Mouse (Mus musculus) adrenal gland, postnatal 4 days (tissue): ENCODE measurements at regions not wholly inside any gene's neighbourhood (a gene's known extent, or its start where the extent isn't known, plus 50 kb on each side); places are given as distances from the start of the nearest gene placed in this dataset.

ENCODE experiments used
- DNase-seq, 2 experiments: peaks; one replicate each; pipeline ENCODE4 v3.0.0; 2021 to 2022; ENCODE audit warnings: low spot score in 2 of 2, mixed read lengths in 2 of 2

GRCm38 (mm10) chr19:26249751-26250150, 355.1 kb upstream of the Smarca2 start:
- no peak for DNase-seq

- DNase-seq: no peak
These were observed 346.2 kb upstream of the Smarca2 start for GRCm38 (mm10) chr19:26258677-26259076.

GRCm38 (mm10) chr19:26261530-26261929, 343.3 kb upstream of the Smarca2 start:
- no peak for DNase-seq

- DNase-seq: no peak
These were observed 308.5 kb upstream of the Smarca2 start for GRCm38 (mm10) chr19:26296360-26296759.

GRCm38 (mm10) chr19:26308477-26309135, 296.2 kb upstream of the Smarca2 start:
- no peak for DNase-seq

- no peak for DNase-seq
These were observed 285.9 kb upstream of the Smarca2 start for GRCm38 (mm10) chr19:26318977-26319376.

GRCm38 (mm10) chr19:26323682-26324081, 281.2 kb upstream of the Smarca2 start:
- DNase-seq: no peak

GRCm38 (mm10) chr19:26339120-26339519, 265.7 kb upstream of the Smarca2 start:
- no peak for DNase-seq

- DNase-seq: no peak
These were observed 264.7 kb upstream of the Smarca2 start for GRCm38 (mm10) chr19:26340155-26340554.

GRCm38 (mm10) chr19:26355054-26355453, 249.8 kb upstream of the Smarca2 start:
- no peak for DNase-seq

- DNase-seq: no peak
These were observed 220.9 kb upstream of the Smarca2 start for GRCm38 (mm10) chr19:26383961-26384381.

GRCm38 (mm10) chr19:26386075-26386474, 218.8 kb upstream of the Smarca2 start:
- no peak for DNase-seq

GRCm38 (mm10) chr19:26412684-26413083, 192.2 kb upstream of the Smarca2 start:
- DNase-seq: no peak

- no peak for DNase-seq
These were observed 190.3 kb upstream of the Smarca2 start for GRCm38 (mm10) chr19:26414476-26415024.

- DNase-seq: no peak
These were observed 185.1 kb upstream of the Smarca2 start for GRCm38 (mm10) chr19:26419781-26420180.

GRCm38 (mm10) chr19:26439163-26439562, 165.7 kb upstream of the Smarca2 start:
- DNase-seq: no peak

- no peak for DNase-seq
These were observed 159.5 kb upstream of the Smarca2 start for GRCm38 (mm10) chr19:26445309-26445708.

GRCm38 (mm10) chr19:26447427-26448023, 157.3 kb upstream of the Smarca2 start:
- no peak for DNase-seq

- DNase-seq: no peak
These were observed 143.1 kb upstream of the Smarca2 start for GRCm38 (mm10) chr19:26461712-26462111.

- DNase-seq: no peak
These were observed 139.6 kb upstream of the Smarca2 start for GRCm38 (mm10) chr19:26465228-26465627.

GRCm38 (mm10) chr19:26466244-26466643, 138.6 kb upstream of the Smarca2 start:
- no peak for DNase-seq

GRCm38 (mm10) chr19:26467179-26467651, 137.6 kb upstream of the Smarca2 start:
- DNase-seq: no peak

GRCm38 (mm10) chr19:26472659-26473058, 132.2 kb upstream of the Smarca2 start:
- DNase-seq: no peak
